Mouse (Mus musculus) embryo, embryonic 10 days (tissue): ENCODE measurements at regions not wholly inside any gene's neighbourhood (a gene's known extent, or its start where the extent isn't known, plus 50 kb on each side); places are given as distances from the start of the nearest gene placed in this dataset.
A peak's percentile ranks its signal among the peaks of the same experiment; 100 is the strongest.

Source experiments
- DNase-seq: peaks from one replicate; pipeline ENCODE4 v3.0.0-alpha.2; 2015; ENCODE audit warnings: low spot score

DNA sequence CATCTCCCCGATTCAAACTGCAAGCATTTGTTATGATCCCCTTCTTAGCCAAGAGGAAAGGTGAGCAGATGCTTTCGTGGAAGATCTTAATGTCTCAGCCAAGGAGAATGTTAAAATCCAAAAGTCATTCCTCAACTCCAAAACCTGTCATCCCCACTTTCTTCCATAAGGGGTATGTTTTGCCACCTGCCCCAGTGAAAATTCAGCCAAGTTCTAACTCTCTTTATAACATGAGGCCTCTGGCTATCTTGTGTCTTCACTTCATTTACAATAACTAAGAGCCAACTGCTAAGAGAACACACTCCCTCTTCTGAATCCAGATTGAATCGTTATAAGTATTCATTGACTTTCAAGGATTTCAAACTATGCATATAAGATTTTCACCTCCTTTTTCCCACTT, 246.7 kb upstream of the Adam34 start:
- DNase-seq: no peak

DNA sequence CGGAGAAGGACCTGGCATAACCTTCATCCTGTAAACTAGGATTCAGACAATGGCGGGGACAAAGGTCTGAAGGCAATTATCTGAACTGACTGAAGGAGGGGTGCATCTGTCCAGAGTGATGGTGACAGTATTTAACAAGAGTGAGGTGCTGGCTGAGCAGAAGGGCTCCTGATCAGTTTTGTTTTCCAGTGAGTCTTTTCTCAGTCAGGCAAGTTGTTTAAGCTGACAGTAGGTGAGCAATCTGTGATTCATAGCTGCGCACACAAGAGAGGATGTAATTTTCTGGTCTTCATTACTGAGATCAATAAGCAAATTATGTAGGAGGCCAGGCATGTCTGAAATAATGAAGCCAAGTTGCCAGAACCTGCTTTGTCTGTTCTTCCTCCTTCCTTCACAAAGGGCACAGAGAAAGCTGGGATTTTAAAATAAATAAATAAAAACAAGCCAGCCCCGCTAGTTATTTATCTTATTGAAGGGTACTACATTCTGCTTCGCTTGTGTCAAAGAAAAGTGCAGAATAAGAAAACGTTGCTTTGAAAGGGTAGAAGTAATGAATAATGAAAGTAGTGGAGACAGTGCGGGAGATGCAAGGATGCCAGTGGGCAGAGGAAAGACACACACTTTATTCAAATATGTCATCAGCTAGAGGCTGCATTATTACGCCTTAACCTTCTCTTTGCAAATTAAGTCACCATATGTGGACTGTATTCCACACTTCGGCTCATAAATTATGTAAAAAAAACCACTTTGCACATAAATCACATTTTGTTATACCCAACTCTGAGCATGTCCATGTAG, 239.6 kb upstream of the Adam34 start:
- no peak for DNase-seq

DNA sequence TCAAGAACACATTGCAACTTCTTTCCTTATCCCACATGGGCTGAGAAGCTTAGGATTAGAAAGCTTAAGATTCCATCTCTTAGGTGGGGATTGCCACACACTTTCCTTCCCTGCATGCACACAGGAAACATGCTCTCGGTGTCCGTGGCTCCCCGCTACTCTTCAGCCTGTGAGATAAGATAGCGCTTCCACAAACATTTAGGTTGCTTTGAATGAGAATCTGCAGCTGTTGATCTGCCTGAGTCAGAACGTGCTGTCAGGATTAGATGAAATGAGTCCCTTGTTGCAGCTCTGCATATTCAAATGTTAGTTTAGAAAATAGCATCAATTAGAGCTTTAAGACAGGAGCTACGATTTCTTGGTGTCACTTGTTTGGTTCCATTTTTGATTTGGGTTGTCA, 239.0 kb upstream of the Adam34 start:
- DNase-seq: peak; percentile 5

DNA sequence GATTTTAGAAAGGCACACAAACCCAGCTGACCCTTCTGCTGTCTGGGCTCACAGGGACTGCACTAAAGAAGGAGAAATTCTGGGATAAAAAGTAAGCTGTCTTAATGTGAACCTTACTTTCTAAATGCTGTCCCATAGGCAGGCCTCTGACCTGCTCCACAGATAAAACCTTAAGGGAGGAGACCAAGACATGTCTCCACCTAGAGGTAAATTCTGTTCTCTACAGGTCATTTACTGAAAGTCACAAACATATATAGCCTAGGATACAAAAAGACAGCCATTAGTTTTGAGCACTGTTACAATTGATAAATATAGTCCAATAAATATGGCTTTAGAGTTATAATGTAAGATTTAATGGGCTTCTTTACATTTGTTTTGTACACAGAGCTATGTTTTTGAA, 221.9 kb upstream of the Adam34 start:
- DNase-seq: no peak

DNA sequence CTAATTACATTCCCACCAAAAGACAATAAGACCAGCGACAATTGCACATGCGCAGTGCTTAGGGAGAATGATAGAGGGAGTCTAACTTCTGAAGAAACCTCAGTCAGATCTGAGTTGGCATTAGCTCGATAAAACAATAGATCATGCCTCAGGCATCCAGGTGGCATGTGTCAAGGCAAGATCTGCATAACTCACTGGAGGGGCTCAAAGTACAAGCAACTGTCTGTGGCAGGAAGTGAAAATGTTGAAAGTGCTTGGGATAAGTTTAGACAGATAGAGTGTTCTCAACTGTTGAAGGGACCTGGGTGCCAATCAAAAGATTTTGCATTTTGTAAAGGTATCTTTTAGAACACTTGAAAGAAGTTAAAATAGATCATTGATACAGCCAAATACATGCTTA, 213.1 kb upstream of the Adam34 start:
- DNase-seq: no peak

DNA sequence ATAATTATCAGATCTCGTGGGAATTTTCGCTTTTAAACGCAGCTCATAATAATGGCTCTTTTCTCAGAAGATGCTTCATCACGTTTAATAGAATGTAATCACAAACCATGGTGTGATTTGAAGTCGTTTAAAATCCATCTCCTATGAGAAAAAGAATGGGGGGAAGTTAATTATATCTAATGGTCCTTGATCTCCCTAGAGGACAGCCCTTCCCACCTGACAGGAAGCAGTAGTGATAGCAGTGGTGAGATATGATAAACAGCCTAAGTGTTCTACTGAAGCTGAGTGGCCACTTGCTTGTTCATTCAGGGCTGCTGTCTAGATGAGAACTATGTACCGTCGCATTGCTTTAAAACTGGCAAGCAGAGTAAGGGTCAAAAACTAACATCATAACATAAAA, 211.4 kb upstream of the Adam34 start:
- no peak for DNase-seq

DNA sequence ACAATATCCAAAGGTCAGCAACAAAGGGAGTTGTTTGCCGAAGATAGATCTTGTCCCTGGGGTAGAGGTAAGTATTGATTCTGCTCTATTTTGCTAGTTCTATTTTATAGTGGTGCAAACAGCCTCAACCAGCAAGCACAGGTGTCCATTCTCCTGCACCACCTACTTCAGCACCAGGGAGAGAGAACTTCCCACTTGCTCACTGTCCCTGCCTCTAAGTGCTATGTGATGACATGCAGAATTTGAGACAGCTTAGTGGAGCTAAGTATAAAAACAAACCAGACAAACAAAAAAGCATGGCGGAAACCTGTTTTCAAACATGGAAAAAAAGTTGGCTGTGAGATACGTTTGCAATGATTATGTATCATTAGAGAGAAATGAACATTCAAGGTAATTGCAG, 196.3 kb upstream of the Adam34 start:
- DNase-seq: peak; percentile 11

DNA sequence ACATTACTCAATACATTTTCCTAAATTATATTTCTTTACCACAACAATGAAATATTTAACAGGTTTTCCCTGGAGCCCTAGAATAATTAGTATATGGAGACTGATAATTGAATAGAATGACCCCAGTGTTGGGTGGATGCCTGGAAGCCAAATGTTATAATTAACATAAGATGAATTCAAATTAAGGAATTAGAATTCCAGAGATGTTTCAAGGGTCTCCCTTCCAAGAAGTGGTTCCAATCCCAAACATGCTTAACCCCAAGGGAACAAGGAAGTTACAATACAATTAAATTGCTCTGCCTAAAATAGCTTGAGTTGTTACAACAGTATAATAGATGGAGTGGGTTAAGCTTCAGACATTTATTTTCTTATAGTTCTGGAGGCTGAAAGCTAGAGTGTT, 185.3 kb upstream of the Adam34 start:
- no peak for DNase-seq

DNA sequence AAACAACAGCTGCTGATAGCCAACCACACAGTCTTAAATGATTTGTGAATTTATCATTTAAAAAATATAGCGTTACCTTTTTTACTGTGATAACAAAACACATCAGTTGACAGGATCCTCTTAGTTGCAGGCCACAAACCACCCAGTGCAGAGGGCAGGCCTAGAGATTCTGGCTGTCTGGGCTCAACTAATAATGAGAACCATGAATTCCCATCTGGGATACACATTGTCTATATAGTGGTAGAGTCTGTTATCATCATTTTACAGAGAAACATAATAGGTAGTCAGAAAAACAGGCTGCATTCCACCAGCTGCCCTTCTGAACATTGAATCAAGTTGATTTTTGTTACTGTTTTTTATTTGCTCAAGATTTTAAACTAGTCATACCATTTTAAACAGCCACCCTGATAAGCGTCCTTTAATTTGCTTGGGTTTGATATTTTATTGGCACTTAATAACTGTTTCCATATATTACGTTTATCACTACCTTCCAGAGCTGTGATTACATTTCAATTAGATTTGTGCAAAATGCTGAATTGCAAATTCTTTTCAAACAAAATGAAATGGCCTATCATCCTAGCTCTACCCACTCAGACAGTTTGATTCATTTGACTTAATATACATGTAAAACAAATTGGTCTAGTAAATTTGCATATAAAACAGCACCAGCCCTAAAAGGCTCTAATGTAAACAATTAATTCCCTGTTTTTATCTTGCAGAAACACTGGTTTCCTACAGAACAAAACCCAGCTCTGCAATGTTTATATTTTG, 144.2 kb upstream of the Adam34 start:
- no peak for DNase-seq
